Mouse (Mus musculus) CH12.LX (cell line): ENCODE results near the gene Kif5c. TPM values are rescaled to one million over a fixed set of nuclear protein-coding genes. Genes with fewer than 3 reads are reported as not detected.

ENCODE experiments used
- DNase-seq: peaks from one replicate; pipeline ENCODE4 v3.0.0-alpha.2; 2013; ENCODE audit errors: extremely low read depth
- H3K27ac ChIP-seq: 2 replicates; pipeline ENCODE4 v1.5.1; 2012; ENCODE audit warnings: low read depth, mild to moderate bottlenecking, control low read depth, moderate library complexity; ENCODE audit not compliant: insufficient read depth
- H3K27me3 ChIP-seq: replicated peaks from 2 replicates; pipeline ENCODE3; 2012; ENCODE audit warnings: inconsistent platforms
- H3K36me3 ChIP-seq, 2 experiments: replicated peaks in 1 of 2; 2 replicates each; pipeline versions ENCODE3 to v1.6.1; 2012; ENCODE audit warnings: inconsistent platforms in 1 of 2, low read length in 1 of 2, mild to moderate bottlenecking in 1 of 2, mixed read lengths in 1 of 2, moderate library complexity in 1 of 2; ENCODE audit not compliant: control insufficient read depth in 1 of 2, insufficient read depth in 1 of 2
- H3K4me1 ChIP-seq, 2 experiments: 2 replicates each; pipeline ENCODE4 v1.6.1; 2012; ENCODE audit warnings: inconsistent platforms in 1 of 2, moderate library complexity in 1 of 2; ENCODE audit not compliant: insufficient read depth in 2 of 2, control insufficient read depth in 1 of 2
- H3K4me2 ChIP-seq: 2 replicates; pipeline ENCODE4 v1.6.1; 2012; ENCODE audit warnings: low read depth, mild to moderate bottlenecking, control low read depth; ENCODE audit not compliant: poor library complexity, insufficient read depth, severe bottlenecking
- H3K4me3 ChIP-seq, 3 experiments: fragments of 150-350 bp in 1 of 3; sonication (generic) in 1 of 3; replicated peaks in 1 of 3; 2 replicates each; pipeline versions ENCODE3 to v1.5.1; 2011 to 2012; ENCODE audit warnings: low read depth in 2 of 3, low read length in 2 of 3, mild to moderate bottlenecking in 2 of 3, moderate library complexity in 2 of 3, control low read depth in 1 of 3, improper control_type of control experiment in 1 of 3, inconsistent platforms in 1 of 3, mixed read lengths in 1 of 3; ENCODE audit not compliant: poor library complexity in 1 of 3
- H3K79me2 ChIP-seq: replicated peaks from 2 replicates; pipeline ENCODE4 v1.6.1; 2012; ENCODE audit warnings: mild to moderate bottlenecking, moderate library complexity; ENCODE audit not compliant: control insufficient read depth, poor library complexity, insufficient read depth, severe bottlenecking; ENCODE audit errors: extremely low read depth
- H3K9ac ChIP-seq: 2 replicates; pipeline ENCODE4 v1.6.1; 2012; ENCODE audit warnings: low read depth, mild to moderate bottlenecking, control low read depth, moderate library complexity; ENCODE audit not compliant: insufficient read depth
- H3K9me3 ChIP-seq: replicated peaks from 2 replicates; pipeline ENCODE3; 2012; ENCODE audit warnings: low read length, inconsistent platforms, mixed read lengths
- BHLHE40 ChIP-seq: IDR thresholded peaks from 2 replicates; pipeline ENCODE4 v1.6.1; 2011; ENCODE audit warnings: mild to moderate bottlenecking, low read depth, low read length, improper control_type of control experiment
- CHD2 ChIP-seq: IDR thresholded peaks from 2 replicates; pipeline ENCODE4 v1.6.1; 2011; ENCODE audit warnings: low read length, improper control_type of control experiment
- CTCF ChIP-seq, 2 experiments: IDR thresholded peaks in 1 of 2; conservative IDR thresholded peaks in 1 of 2; 2 replicates each; pipeline ENCODE4 v1.5.1; 2011 to 2012; ENCODE audit warnings: low read depth in 2 of 2, low read length in 2 of 2, improper control_type of control experiment in 1 of 2, inconsistent platforms in 1 of 2, mild to moderate bottlenecking in 1 of 2, moderate library complexity in 1 of 2
- E2F4 ChIP-seq: IDR thresholded peaks from 2 replicates; pipeline ENCODE4 v1.6.1; 2011; ENCODE audit warnings: low read depth, low read length, improper control_type of control experiment; ENCODE audit not compliant: insufficient replicate concordance
- ELF1 ChIP-seq: IDR thresholded peaks from 2 replicates; pipeline ENCODE4 v1.6.1; 2014; ENCODE audit warnings: low read depth, mild to moderate bottlenecking, inconsistent platforms, low read length, improper control_type of control experiment
- ETS1 ChIP-seq: conservative IDR thresholded peaks from 2 replicates; pipeline ENCODE4 v1.6.1; 2012; ENCODE audit warnings: low read depth, mild to moderate bottlenecking, inconsistent platforms, low read length, improper control_type of control experiment, moderate library complexity
- HCFC1 ChIP-seq: IDR thresholded peaks from 2 replicates; pipeline ENCODE4 v1.6.1; 2012; ENCODE audit warnings: low read depth, mild to moderate bottlenecking, inconsistent platforms, low read length, improper control_type of control experiment
- IRF4 ChIP-seq: IDR thresholded peaks from 2 replicates; pipeline ENCODE4 v1.6.1; 2014; ENCODE audit warnings: low read depth, mild to moderate bottlenecking, inconsistent platforms, low read length, improper control_type of control experiment
- JUN ChIP-seq: IDR thresholded peaks from 2 replicates; pipeline ENCODE4 v1.6.1; 2011; ENCODE audit warnings: low read depth, mild to moderate bottlenecking, low read length, improper control_type of control experiment, moderate library complexity; ENCODE audit not compliant: insufficient read depth
- MAFK ChIP-seq: IDR thresholded peaks from 2 replicates; pipeline ENCODE4 v1.6.1; 2011; ENCODE audit warnings: low read length, improper control_type of control experiment; ENCODE audit not compliant: insufficient replicate concordance
- MXI1 ChIP-seq: IDR thresholded peaks from 2 replicates; pipeline ENCODE4 v1.6.1; 2011; ENCODE audit warnings: mild to moderate bottlenecking, low read depth, low read length, improper control_type of control experiment
- MYC ChIP-seq: IDR thresholded peaks from 2 replicates; pipeline ENCODE4 v1.6.1; 2011; ENCODE audit warnings: low read depth, mild to moderate bottlenecking, improper control_type of control experiment, low read length
- NELFE ChIP-seq: IDR thresholded peaks from 2 replicates; pipeline ENCODE4 v1.6.1; 2011; ENCODE audit warnings: low read depth, low read length, improper control_type of control experiment
- NRF1 ChIP-seq: IDR thresholded peaks from 2 replicates; pipeline ENCODE4 v1.6.1; 2014; ENCODE audit warnings: low read depth, mild to moderate bottlenecking, inconsistent platforms, low read length, improper control_type of control experiment, moderate library complexity
- PAX5 ChIP-seq: IDR thresholded peaks from 2 replicates; pipeline ENCODE4 v1.6.1; 2012; ENCODE audit warnings: low read length, inconsistent platforms, mixed read lengths
- POLR2AphosphoS2 ChIP-seq: IDR thresholded peaks from 2 replicates; pipeline ENCODE4 v1.6.1; 2011; ENCODE audit warnings: low read depth, low read length, improper control_type of control experiment
- RCOR1 ChIP-seq: conservative IDR thresholded peaks from 2 replicates; pipeline ENCODE4 v1.6.1; 2012; ENCODE audit warnings: low read depth, mild to moderate bottlenecking, inconsistent platforms, low read length, improper control_type of control experiment
- SIN3A ChIP-seq: IDR thresholded peaks from 2 replicates; pipeline ENCODE4 v1.6.1; 2012; ENCODE audit warnings: low read length, improper control_type of control experiment, inconsistent platforms
- SMC3 ChIP-seq: IDR thresholded peaks from 2 replicates; pipeline ENCODE4 v1.6.1; 2011; ENCODE audit warnings: low read depth, low read length, improper control_type of control experiment
- UBTF ChIP-seq: IDR thresholded peaks from 2 replicates; pipeline ENCODE4 v1.6.1; 2012; ENCODE audit warnings: low read depth, mild to moderate bottlenecking, inconsistent platforms, low read length, improper control_type of control experiment, moderate library complexity
- USF1 ChIP-seq: IDR thresholded peaks from 2 replicates; pipeline ENCODE4 v1.6.1; 2014; ENCODE audit warnings: low read depth, mild to moderate bottlenecking, inconsistent platforms, low read length, improper control_type of control experiment
- USF2 ChIP-seq: conservative IDR thresholded peaks from 2 replicates; pipeline ENCODE4 v1.6.1; 2011; ENCODE audit warnings: low read depth, low read length, improper control_type of control experiment
- ZMIZ1 ChIP-seq: IDR thresholded peaks from 2 replicates; pipeline ENCODE4 v1.6.1; 2012; ENCODE audit warnings: low read depth, mild to moderate bottlenecking, inconsistent platforms, low read length, improper control_type of control experiment
- ZNF384 ChIP-seq: IDR thresholded peaks from 2 replicates; pipeline ENCODE4 v1.6.1; 2012; ENCODE audit warnings: low read depth, low read length, improper control_type of control experiment, inconsistent platforms
- dilution Hi-C: fragments of 300-500 bp; cut with MboI; formaldehyde crosslinking; loops from 2 replicates; pipeline ENCODE4 v1.14.3; 2020; ENCODE audit warnings: low sequenced_read_pairs; ENCODE audit not compliant: extremely low pct_unique_long_range_greater_than_20kb, extremely low pct_ligation_motif_present
- in situ Hi-C: fragments of 300-500 bp; cut with MboI; formaldehyde crosslinking; loops from 3 replicates; pipeline ENCODE4 v1.14.3; 2019; ENCODE audit warnings: low sequenced_read_pairs, low pct_ligation_motif_present, low pct_unique_long_range_greater_than_20kb, mixed read lengths
- polyA plus RNA-seq: library from polyadenylated mRNA; unstranded; fragments of >175 nt; gene quantifications from 2 replicates; pipeline ENCODE4 v1.2.1, GENCODE M21; 2012; ENCODE audit warnings: low read depth; ENCODE audit not compliant: insufficient read length
- total RNA-seq, 2 experiments: library from RNA; depleted of rRNA; stranded (reverse); fragments of 300-350 nt in 1 of 2; fragments of >200 nt in 1 of 2; gene quantifications; 2 replicates each; pipeline ENCODE4 v1.2.3; 2012 to 2014

Kif5c gene
- total and polyA plus RNA-seq, 3 experiments = 3.0 to 3.5 (median 3.1) TPM

- Histone ChIP-seq H3K27ac (no peak overlapping the region), H3K4me2 (no peak overlapping the region), H3K36me3 (no peaks in the 10 kb centered on the region), H3K4me3 (no peak overlapping the region), H3K9ac (no peak overlapping the region), H3K9me3 (peaks cover 3% of the 10 kb centered on the region), H3K4me1 (peaks cover 4% of the 10 kb centered on the region in 2 experiments; a peak in 2 of 4 replicates), H3K27me3 (no peaks in the 10 kb centered on the region), H3K79me2 (no peaks in the 10 kb centered on the region)
- dilution Hi-C loops = no loop called here
- no peak for TF ChIP-seq BHLHE40
- no peak for TF ChIP-seq E2F4
- TF ChIP-seq SMC3 = no peak
- TF ChIP-seq PAX5 = no peak
- TF ChIP-seq ETS1 = no peak
- TF ChIP-seq USF2 = no peak
- no peak for TF ChIP-seq RCOR1
- in situ Hi-C loops = no loop called here
- DNase-seq = no peak
These were observed 1.6 kb downstream of the Kif5c start for GRCm38 (mm10) chr2:49620626-49621117.

GRCm38 (mm10) chr2:49621234-49621633 is 2.1 kb downstream of the Kif5c start:
- in situ Hi-C loops (no loop called here), dilution Hi-C loops (no loop called here)
- Histone ChIP-seq H3K4me2 (no peak overlapping the region), H3K9me3 (peaks cover 3% of the 10 kb centered on the region), H3K27me3 (no peaks in the 10 kb centered on the region), H3K4me1 (peaks cover 4% of the 10 kb centered on the region in 2 experiments; a peak in 2 of 4 replicates), H3K27ac (no peak overlapping the region), H3K4me3 (no peak overlapping the region), H3K36me3 (no peaks in the 10 kb centered on the region), H3K9ac (no peak overlapping the region), H3K79me2 (no peaks in the 10 kb centered on the region)
- no peak for TF ChIP-seq SIN3A
- TF ChIP-seq NELFE = no peak
- no peak for TF ChIP-seq BHLHE40
- no peak for TF ChIP-seq ZMIZ1
- TF ChIP-seq CHD2 = no peak
- TF ChIP-seq HCFC1 = no peak
- no peak for TF ChIP-seq MYC
- TF ChIP-seq USF1 = no peak
- no peak for TF ChIP-seq MAFK
- TF ChIP-seq MXI1 = no peak
- no peak for TF ChIP-seq UBTF
- no peak for TF ChIP-seq CTCF (conservative IDR thresholded peaks at IDR 0.05 in 1 of 2, IDR thresholded peaks at IDR 0.05 in 1 of 2; ENCODE audit: low read depth in 2 of 2, low read length in 2 of 2)
- TF ChIP-seq NRF1 = no peak
- no peak for TF ChIP-seq ELF1
- no peak for TF ChIP-seq JUN
- TF ChIP-seq E2F4 = no peak
- TF ChIP-seq IRF4 = no peak
- no peak for TF ChIP-seq POLR2AphosphoS2
- no peak for TF ChIP-seq ZNF384
- DNase-seq = no peak
